Mouse (Mus musculus): Measurements from ENCODE around the gene Ogfod2.

- TF ChIP-seq EP300 (IDR thresholded peaks at IDR 0.05; ENCODE audit: insufficient read depth, low read depth, low read length) (no peak), POLR2A (IDR thresholded peaks at IDR 0.05; ENCODE audit: insufficient read depth, low read depth, low read length) (no peak)
These were observed 46.2 kb downstream of the Ogfod2 start for GRCm38 (mm10) chr5:124158305-124158704.

Measured in heart, adult 2 months (tissue).